Mouse (Mus musculus) activated CD4-positive, CD25-positive, alpha-beta regulatory T cell, adult 4 months (primary cell): ENCODE results near the gene Spag9. TPM values are rescaled to one million over a fixed set of nuclear protein-coding genes. Genes with fewer than 3 reads are reported as not detected.

Experiments used
- ATAC-seq: one replicate; pipeline ENCODE4 v1.8.0; 2017
- polyA plus RNA-seq, 2 experiments: library from polyadenylated mRNA; unstranded; fragments of 100-300 nt; shearing (Covaris generic); gene quantifications; one replicate each; pipeline ENCODE4 v1.2.1; 2017

Gene Spag9
- polyA plus RNA-seq, 2 experiments from 2014 or later = 17.2 to 18.7 TPM

DNA sequence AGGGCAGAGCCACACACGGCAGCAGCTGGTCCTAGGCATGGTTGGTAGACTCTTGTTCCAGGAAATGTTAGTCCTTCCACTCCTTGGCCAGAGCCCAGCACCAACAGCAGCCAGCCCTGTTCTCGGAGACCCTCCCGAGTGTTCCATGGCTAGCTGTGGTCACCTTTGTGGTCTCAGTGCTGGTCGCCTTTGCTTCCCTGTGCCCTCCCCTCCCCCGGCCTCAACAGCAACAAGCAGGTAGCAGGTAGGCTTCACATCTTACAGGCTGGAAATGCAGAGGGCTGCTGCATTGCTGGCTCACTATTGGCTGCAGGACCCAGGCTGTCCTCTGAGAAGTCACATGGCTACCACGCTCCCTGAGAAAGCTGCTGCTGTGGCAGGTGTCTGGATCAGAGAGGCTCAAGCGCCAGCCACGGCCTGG lies 139.7 kb downstream of the Spag9 start:
- no peak for ATAC-seq

DNA sequence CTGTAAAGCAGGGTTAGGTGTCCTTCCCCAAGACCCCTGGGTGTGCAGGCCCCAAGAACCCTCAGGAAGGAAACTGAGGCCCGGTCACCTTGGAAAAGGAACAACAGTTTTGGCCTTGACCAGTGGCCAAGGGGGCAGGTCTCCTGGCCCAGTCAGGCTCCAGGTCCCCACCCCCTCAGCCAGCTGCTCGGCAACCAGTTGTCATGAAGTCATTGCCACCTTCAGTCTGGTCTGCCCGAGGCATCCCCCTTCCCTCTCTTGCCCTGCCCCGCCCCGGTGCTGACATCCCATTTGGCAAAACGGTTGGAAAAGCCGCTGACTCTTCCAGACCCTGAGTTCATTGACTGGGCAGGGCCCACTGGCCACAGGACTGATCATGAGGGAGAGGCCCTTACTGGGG lies 140.8 kb downstream of the Spag9 start:
- ATAC-seq = no peak

DNA sequence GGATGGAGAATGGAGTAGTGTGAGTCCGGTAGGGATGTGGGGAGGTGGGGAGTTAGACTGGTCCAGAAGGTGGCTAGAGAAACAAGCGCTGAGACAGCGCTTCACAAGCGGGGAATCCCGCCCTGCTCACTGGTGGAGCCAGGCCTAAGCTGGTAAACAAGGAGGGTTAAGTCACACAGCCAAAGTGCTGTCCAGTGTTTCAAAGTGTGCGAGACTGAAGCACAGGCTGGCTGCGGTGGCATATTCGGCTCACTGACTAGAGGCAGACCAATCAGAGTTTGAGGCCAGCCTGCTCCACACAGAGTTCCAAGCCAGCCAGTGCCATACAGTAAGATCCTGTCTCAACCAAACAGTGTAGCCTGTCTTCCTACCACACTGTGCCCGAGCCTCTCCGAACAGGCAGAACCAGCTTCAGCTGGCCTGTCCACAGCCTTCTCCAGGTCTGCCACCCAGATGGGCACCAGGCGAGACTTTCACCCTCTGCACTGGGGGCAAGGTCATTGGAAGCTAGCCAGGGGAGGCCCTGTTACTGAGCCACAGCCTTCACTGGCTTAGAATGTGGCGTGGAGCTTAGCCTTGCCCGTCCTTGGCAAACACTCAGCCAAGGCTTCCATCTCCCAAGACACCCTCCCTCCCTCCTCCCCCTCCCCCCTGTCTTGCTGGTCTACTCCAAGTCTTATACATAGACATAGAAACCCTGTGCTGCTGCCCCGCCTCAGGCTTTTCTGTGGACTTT lies 141.6 kb downstream of the Spag9 start:
- ATAC-seq = no peak

DNA sequence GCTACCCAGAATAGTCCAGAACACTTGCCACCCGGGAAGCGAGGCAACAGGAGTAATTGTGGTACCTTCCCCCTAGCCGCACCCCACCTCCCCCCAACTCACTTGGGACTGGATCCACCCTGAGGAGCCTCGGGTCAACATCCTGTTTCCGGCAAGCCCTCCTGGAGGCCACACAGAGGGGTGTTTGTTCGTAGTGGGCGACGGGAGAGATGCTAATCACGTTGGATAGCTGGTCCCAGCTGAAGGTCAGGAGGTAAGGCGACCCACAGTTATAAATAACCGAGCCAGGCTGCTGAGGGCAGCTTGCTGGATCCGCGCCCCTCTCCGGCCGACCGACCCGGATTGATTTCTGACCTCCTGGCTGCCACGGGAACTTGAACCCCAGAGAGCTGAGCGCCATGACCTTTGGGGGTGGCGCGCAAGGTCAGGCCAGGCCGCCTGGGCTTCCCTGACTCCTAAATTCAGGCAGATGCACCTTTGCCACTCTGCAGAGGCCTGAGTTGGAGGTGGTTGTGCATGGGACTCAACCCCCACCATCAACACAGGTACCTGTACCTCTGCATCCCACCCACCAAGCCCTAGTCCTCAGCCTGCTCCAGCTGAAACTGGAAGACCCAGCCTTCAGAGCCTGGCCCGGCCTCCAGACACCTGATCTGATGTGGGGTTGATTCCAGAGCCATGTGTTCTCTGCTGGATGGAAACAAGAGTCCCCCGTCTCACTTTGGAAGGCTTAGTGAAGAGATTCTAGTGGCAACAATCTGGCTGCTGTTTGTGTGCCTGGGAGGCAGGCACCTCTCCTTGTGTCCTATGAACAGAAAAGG lies 142.7 kb downstream of the Spag9 start:
- no peak for ATAC-seq

DNA sequence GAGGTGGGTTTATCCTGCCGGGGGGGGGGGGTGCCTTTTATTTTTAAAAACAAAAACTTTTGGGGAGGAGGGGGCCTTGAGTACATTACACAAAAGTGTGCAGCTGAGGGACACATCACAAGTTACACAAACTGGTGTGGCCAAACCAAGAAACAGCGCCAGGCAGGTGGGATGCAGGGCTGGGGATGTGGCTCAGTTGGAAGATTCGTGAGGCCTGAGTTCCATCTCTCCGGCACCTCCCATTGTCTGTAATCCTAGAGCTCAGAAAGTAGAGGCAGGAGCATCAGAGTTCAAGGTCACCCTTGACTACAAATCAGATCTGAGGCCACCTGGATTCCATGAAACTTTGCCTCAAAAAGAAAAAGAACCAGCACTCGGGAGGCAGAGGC lies 143.3 kb downstream of the Spag9 start:
- no peak for ATAC-seq

DNA sequence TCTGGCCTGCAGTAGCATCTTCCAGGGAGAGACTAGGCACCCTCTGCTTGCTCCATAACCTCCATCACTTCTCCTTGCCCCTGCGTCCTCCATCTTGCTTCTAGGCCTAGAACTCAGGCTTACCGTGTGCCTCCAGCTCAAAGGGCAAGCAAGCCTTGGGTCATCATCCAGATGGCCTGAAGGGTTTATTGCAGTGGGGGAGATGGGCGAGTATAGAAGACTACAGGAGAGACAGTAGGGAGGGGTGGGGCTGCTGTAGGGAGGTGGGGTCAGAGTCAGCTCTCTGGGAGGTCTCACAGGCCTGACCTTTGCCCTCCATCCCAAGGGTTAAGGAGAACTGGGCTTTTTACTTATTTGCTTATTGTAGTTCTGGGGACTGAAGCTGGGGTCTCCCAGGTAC lies 144.6 kb downstream of the Spag9 start:
- ATAC-seq = no peak

DNA sequence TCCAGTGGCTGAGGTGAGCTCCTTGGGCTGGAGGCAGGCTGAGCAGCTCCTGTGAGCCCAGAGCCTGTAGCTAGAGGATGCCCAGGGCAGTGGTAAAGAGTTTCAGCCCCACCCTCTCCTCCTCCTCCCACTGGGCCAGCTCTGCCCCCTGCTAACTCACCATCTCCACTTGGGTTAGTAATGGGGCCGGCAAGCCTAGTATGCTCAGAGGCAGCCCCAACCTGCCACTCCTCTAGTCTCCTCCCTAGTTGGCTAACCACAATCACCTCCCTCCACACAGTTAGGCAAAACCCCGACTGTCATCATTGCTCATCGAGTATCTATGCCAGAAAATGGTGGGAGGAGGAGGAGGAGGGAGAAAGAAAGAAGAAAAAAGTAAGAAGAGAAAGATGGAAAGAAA lies 145.7 kb downstream of the Spag9 start:
- ATAC-seq = no peak

DNA sequence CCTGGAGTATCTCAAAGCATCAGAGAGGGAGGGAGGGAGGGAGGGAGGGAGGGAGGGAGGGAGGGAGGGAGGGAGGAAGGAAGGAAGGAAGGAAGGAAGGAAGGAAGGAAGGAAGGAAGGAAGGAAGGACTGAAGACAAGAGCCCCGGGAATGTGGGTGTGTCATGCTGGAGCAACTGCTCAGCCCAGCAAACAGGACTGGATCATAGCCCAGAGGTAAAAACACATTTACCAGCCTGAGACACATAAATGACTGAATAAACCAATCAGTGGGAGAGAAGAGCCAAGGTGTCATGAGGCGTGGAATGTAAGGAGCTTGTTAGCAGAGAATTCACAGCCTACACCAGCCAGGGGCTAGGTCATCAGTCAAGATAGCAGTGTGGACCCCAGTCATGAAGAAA lies 147.4 kb downstream of the Spag9 start:
- no peak for ATAC-seq

DNA sequence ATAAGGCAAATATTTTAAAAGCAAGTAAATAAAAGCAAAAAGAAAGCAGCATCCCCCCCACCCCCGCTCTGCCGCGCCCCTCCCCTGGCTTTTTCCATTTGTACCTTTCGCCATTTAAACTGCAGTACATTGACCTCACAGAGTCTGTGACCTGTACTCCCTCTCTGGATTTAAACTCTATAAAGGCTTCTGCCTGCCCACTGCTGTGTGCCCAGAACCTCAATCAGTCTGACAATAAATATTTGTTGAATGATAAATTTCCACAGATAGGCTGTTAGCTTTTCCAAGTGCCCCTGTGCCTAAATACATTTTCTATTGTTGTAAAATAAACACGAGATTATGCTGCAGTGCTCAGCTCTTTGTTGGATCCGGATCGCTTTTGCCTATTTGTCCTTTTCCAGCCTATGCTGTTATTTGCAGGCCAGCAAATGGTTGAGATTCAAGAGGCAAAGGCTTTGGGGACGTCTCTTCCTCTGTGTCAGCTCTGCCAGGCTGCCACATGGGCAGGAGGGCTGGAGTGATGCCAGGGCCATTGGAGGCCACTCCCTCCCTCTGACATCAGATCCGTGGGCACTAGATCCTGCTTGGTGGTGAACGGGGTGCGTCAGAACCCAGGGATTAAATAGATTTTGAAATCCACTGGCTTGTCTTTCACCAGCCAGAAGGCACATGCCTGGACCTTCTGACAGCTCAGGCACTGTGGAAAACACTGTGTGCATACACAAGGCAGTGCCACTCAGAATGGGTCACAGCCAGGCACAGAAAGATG lies 149.1 kb downstream of the Spag9 start:
- ATAC-seq = no peak

DNA sequence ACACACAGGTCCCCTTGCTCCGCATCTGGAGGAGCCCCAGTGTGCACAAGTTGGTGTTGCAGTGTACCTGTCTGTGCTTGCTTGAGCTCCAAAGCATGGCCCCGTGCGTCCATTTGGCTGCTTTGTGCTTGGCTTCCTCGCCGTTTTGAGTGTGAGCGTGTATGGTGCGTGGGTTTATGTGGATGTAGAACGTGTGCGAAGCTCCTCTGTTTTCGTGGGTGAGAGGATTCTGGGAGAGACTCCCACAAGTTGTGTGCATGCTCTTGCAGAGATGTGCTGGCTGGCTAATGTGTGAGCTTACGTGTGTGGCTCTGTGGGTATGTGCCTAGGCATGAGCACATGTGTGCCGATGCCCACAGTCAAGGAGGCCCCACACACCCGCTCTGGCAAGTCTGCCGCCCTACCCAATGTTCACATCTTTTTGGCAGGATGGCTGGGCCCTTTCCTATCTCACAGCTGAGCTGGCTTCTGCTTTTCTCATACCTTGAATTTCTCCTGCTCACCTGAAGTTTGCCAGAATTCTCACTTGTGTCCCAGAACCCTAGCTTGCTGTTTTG lies 150.2 kb downstream of the Spag9 start:
- ATAC-seq = no peak

DNA sequence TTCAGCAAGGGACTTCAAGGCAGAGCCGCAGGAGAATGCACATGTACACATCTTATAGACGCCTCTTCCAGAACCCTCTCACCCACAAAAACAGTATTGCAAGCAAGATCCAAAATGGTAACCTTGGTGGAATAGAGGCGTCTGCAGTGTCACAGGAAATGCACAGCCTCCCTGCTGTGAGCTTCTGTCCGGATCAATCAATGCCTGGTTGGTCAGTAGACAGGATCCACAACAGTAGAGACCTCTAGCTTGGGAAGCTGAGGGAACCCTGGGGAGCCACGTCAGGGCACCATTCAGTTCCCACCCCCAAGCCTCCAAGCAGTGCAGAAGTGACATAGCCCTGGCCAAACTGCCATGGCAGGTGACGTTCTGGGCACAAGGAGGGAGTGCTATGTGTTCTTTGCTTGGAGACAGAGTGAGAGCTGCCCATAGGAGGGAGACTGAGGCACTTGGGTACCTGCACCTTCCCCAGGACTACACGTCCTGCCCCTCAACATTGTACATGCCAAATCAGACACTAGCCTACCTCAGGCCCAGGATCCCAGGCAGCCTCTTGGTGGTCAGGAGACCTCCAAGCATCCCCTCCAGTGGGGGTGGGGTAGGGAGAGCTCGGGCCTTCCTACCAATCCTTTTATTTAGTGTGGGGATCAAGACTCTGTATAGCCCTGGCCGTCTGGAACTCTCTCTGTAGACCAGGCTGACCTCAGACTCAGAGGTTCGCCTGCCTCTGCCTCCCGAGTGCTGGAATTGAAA lies 151.0 kb downstream of the Spag9 start:
- ATAC-seq = no peak

DNA sequence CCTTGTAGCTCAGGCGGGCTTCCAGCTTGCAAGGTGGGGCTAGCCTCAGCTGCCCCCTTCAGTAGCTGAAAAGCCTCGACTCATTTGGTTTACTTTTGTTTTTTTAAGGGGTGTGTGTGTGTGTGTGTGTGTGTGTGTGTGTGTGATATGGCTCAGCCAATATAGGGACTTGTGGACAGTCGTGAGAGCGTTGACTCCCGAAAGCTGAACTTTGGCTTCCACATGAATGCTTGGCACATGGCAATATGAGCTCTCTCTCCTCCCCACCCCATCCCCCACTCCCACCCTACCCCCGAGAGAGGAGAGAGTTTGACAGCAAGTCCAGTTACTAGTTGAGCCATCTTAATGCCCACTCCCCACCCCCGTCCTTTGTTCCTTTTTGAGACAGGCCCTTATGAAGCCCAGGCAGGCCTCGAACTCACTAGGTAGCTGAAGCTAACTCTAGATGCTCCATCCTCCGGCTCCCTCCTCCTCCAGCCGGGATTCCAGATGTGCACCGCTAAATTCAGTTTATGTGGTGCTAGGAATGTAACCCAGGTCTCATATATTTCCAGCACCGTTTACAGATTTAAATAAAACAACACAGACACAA lies 152.3 kb downstream of the Spag9 start:
- ATAC-seq = no peak

DNA sequence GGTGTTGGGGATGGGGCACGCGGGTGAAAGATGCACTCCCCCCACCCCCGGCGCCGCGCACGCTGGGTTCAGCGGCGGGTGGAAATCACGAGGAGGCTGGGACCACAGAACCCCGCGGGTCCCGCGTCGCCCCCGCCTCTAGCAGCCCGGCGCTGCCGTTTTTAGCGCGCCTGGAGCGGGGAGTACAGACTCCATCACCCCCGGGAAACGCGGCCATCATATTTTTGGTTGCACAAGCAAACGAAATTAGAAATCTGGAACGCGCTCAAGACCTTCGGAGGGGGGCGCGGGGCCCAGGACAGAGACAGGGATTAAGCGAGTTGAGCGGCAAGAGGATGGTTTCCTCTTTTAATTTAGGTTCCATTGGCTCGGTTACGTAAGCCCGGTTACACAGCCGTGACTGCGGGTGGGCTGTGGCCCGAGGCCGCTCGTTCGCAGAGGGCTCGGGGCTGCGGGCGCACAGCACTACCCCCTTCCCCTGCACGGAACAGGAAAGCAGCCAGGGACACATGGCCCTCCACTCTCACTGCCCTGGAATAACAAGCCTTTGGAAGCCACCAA lies 153.1 kb downstream of the Spag9 start:
- no peak for ATAC-seq

DNA sequence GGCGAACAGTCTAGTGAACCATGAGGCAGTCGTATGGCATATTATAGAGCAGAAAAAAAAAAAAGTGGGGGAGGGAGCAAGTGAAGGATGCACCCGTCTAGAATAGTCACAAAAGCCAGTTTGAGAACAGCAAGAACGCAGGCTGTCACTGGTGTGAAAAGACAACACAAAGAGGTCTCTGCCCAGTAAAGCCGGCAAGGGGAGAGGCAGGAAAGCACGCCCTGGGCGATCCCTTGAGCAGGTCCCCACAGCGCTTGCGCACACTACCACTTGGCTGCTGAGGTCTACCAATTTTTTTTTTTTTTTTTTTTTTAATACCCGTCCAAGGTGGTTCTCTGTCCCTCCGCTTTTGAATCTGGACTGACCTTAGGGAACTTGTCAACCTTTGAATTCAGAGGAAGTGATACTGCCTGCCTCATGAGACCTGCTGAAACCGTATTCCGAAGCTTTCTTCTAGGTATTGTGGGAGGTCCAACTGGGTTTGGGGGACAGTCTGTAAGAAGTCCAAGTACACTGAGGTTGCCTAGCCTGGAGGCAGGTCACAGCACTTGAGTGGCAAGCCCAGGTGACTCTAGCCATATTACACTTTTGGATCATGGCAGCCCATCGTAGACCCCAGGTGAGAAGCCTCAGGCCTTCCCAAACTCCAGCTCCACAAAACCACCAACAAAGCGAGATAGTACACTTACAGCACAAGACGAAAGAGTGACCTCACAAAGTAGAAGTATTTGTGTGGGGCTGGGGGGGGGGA lies 153.8 kb downstream of the Spag9 start:
- no peak for ATAC-seq

DNA sequence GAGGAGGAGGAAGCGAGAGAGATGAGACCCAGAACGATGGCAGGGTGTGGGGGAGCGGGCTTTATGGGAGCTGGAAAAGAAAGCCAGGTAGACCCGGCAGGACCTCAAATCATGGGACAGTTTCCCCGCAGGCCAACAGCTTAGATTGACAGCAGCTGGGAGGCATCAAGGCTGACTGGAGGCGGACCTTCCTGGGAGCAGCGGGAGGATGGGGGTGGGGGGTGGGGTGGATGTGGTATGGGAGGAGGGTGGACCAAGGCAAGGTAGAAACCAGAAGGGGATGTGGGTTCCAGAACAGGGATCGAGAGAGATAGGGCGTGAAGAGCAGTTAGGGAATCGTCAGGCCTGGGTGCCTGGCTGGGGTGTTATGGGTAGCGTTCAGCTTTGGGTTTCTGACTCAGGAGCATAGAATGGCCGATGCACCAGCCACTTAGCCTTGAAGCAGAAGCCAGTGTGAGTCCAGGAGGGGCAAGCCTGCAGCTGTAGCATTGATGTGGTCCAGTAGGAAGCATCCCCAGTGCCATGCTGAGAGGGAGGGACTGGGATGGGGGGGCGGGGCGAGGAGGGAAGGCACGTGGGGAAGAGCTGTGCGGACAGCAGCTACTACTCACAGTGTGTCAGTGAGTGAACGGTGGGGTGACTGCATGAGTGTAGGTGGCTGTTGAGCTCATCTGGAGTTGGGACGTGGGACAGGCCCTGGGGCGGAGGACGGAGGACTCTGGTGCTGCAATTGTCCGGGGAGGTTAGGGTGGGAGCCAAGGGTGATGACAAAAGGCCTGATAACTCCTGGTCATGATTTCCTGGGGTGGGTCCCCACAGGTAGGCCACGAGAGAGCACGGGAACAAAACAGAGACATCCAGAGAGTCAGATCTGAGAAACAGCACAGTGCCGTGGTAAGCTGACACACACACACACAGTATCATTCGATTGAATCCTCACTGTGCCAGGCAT lies 154.9 kb downstream of the Spag9 start:
- no peak for ATAC-seq

DNA sequence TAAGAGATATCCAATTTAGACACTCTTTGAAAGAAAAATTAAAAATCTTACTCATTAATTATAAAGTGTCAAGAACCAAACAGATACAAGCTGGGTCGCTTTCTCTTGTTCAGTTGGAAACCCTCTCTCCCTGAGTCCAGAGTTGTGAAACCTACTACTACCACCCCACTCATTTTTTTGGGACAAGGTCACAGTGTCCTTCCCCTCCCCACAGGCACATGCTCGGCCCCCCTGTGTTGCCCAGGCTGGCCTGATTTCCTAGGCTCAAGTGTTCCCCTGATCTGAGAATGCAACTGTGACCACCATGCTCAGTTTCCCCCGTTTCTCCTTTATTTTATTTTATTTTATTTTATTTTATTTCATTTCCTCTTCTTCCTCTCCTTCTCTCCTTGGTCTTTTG lies 158.3 kb downstream of the Spag9 start:
- ATAC-seq = no peak

DNA sequence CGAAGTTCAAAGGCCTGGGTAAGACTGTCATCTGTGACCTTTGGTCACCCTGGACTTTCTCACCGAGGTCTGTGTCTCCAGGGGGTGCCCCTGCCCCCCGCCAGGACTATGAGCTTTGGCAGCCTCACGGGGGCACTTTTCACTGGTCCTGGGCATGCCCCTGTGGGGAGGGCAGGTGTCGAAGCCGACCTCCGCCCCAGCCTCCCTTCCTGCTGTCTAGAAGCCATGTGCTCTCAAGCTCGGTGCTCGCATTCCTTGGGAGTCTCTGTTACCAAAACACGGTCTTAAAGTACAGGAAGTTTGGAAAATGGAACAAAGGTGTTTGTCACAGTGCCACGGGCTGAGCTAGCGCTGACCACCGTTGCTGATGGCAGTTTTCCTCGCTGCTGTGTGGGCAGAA lies 162.6 kb downstream of the Spag9 start:
- no peak for ATAC-seq

DNA sequence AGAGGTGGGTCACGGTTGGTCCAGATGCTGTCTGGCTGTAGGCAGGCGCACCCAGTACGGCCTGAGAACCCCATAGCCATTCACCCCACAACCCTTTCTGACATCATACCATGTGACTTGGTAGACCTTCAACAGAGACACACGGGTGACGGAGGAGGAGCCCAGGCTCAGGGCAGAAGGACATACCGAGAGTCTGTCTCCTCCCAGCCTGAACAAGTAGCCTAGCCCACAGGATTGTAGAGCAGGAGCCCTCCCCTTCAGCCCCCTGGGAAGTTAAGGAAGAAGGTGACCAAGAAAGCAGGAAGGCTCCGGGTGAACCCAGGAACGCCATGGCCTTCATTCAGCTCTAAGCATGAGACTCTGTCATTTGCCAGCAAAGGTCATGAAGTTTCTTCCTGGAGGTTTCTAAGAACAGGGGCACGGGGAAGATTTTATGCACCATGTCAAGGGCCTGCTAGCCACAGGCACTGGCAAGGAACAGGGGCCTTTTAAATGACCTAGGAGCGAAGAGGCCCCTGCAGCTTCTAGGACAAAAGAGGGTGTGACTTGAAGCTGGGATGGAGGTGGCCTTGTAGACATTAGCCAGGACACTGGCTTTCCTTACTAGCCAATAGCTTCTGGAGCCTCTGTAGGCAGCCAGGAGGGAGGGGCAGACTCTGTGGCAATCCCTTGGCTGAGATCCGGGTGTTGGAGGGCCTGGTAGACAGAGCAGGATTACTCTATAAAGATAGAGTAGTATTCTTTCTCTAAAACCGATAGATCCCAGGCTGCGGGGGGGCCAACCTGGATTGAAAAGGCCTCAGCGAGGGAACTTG lies 163.4 kb downstream of the Spag9 start:
- no peak for ATAC-seq

DNA sequence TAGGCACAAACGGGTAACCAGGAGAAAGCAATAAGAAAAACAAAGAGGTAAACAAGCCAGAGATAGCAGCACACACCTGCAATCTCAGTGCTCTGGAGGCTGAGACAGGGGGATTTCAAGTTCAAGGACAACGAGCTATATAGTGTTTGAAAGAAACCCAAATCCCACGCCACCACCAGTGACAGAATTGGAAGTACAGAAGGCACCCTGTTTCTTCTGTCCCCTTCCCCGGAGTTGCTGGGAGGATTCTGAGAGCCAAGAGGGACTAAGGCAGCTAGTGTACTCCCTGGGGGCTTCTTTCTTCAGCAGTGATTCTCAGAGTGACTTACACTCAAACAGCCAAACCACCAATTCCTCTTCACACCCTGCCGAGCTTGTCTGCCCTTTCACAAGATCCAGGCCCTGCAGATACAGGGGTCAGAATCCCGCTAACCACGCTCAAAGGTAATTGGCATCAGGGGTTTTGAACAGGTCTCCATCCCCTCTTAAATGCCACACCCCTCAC lies 164.1 kb downstream of the Spag9 start:
- no peak for ATAC-seq
